Mouse (Mus musculus): ENCODE measurements around the gene Plp2. TPM values are rescaled to one million over a fixed set of nuclear protein-coding genes. Genes with fewer than 3 reads are reported as not detected.

The Plp2 gene
- polyA plus RNA-seq, 1 experiment from 2014 or later: 201 TPM

DNA sequence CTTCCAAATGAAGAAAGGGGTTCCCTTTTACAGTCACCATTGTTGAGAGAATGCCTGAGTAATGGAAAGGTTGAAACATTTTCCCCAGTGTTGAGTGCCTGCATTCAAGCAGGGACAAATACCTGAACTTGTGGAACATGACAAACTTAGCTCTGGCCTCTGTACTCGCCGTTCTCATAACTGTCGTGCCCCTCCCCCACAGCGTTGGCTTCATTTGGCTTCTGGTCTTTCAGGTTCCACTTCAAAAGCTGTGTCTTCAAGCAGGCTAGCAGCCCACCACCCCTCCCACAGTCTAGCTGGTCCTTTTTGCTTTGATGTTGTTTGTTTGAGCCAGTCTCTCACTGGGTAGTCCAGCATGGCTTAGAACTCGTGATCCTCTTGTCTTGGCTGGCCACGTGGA, 1.5 kb upstream of the Plp2 start:
- H3K27me3 ChIP-seq (replicated peaks; ENCODE audit: control insufficient read depth, insufficient read depth, low read length): no peaks in the 10 kb centered on the region
- no peak overlapping the region for H3K4me2 ChIP-seq (ENCODE audit: low read depth, low read length)
- H3K9me3 ChIP-seq (ENCODE audit: control insufficient read depth, low read length): no peaks in the 10 kb centered on the region
- H3K4me1 ChIP-seq (ENCODE audit: control insufficient read depth, insufficient read depth, low read length): no peaks in the 10 kb centered on the region
- ATAC-seq (ENCODE audit: low read depth) (no peak), DNase-seq (ENCODE audit: low spot score) (no peak)
- no peak overlapping the region for H3K4me3 ChIP-seq (ENCODE audit: low read depth, low read length)
- H3K36me3 ChIP-seq (ENCODE audit: control insufficient read depth, insufficient read depth, low read length): no peaks in the 10 kb centered on the region
- WGBS: 60% methylated on average over 6 of the region's 6 CpGs
- no peak overlapping the region for H3K27ac ChIP-seq (replicated peaks; ENCODE audit: low read depth, low read length)
- H3K9ac ChIP-seq (ENCODE audit: low read depth, low read length): no peak overlapping the region

DNA sequence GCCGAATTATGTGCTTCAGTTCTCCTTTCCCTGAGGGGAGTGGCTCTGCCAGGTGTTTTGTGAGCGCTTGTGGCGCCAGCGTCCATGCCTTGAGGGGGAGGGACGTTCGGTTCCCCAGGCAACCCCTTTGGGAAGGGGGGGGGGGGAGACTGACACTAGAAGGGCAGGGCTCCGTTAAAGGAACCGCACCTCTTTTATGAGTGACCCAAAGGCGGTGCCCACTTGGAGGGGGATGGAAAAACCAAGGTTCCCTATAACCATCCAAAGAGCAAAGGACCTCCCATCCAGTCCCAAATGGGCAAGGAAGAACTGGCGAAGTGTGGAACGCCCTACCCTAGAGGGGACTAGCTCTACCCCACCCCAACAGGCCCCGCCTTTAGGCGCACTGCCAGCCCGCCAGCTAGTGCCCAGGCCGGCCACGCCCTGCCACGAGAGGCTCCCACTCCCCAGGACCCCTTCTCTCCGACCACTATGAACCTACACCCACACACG, 754 bp downstream of the Plp2 start:
- Histone ChIP-seq H3K4me3 (ENCODE audit: low read depth, low read length) (peak overlapping the region; percentile 49), H3K27ac (replicated peaks; ENCODE audit: low read depth, low read length) (peak overlapping the region; percentile 67), H3K9me3 (ENCODE audit: control insufficient read depth, low read length) (no peaks in the 10 kb centered on the region), H3K27me3 (replicated peaks; ENCODE audit: control insufficient read depth, insufficient read depth, low read length) (no peaks in the 10 kb centered on the region), H3K4me2 (ENCODE audit: low read depth, low read length) (peak overlapping the region; percentile 55), H3K4me1 (ENCODE audit: control insufficient read depth, insufficient read depth, low read length) (no peaks in the 10 kb centered on the region), H3K9ac (ENCODE audit: low read depth, low read length) (peak overlapping the region; percentile 64), H3K36me3 (ENCODE audit: control insufficient read depth, insufficient read depth, low read length) (peaks cover 11% of the 10 kb centered on the region; the same call in 1 of the 2 replicates)
- ATAC-seq (ENCODE audit: low read depth): peak; percentile 75
- peak; percentile 76 for DNase-seq (ENCODE audit: low spot score)
- 25% methylated on average over 9 of the region's 19 CpGs for WGBS

DNA sequence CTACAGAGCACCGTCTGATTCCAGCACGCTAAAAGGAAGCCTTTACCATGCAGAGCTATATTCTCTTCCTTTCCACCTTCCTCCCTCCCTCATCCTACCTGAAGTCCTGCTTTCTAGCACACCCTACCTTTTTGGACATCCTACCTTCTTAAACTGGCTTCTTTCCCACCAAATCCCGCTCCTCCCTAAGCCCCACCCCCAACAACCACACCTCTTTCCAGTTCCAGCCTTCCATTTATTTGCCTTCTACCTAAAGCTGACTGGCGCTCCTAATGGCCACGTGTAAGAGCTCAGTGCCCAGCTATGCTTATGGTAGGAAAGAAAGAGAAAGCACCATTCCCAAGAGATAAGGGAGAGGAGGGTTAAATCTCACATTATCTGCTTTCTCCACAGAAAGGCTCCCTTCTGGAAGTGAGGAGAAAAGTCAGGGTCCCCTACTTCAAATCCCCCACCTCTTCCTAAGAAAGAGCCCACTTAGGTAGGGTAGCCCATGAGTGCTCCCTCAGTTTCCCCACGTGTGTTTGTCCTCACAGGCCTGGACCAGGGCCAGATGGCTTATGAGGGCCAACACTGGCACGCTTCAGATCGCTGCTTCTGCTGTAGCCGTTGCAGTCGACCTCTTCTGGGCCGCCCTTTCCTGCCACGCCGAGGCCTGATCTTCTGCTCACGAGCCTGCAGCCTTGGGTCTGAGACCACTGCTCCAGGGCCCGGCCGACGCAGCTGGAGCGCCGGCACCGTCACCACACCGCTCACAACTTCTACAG, 5.3 kb downstream of the Plp2 start:
- Histone ChIP-seq H3K27ac (replicated peaks; ENCODE audit: low read depth, low read length) (no peak overlapping the region), H3K9ac (ENCODE audit: low read depth, low read length) (no peak overlapping the region), H3K4me1 (ENCODE audit: control insufficient read depth, insufficient read depth, low read length) (no peaks in the 10 kb centered on the region), H3K9me3 (ENCODE audit: control insufficient read depth, low read length) (no peaks in the 10 kb centered on the region), H3K27me3 (replicated peaks; ENCODE audit: control insufficient read depth, insufficient read depth, low read length) (no peaks in the 10 kb centered on the region), H3K36me3 (ENCODE audit: control insufficient read depth, insufficient read depth, low read length) (peaks cover 11% of the 10 kb centered on the region; the same call in 1 of the 2 replicates), H3K4me3 (ENCODE audit: low read depth, low read length) (no peak overlapping the region), H3K4me2 (ENCODE audit: low read depth, low read length) (no peak overlapping the region)
- ATAC-seq (ENCODE audit: low read depth) (no peak), DNase-seq (ENCODE audit: low spot score) (no peak)
- 82% methylated on average over 21 of the region's 21 CpGs for WGBS

DNA sequence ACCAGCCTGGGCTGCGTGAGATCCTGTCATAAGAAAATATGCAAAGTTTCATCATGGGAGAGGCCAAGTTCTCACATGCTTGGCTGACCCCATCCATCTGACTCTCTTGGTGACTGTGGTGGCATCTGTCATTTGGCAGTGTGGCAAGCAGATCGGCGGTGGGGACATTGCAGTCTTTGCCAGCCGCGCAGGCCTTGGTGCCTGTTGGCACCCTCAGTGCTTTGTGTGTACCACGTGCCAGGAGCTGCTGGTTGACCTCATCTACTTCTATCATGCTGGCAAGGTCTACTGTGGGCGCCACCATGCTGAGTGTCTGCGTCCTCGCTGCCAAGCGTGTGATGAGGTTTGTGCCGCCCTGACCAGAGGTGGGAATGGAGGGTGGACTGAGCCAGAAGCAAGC, 6.4 kb downstream of the Plp2 start:
- Histone ChIP-seq H3K9me3 (ENCODE audit: control insufficient read depth, low read length) (no peaks in the 10 kb centered on the region), H3K4me3 (ENCODE audit: low read depth, low read length) (no peak overlapping the region), H3K27ac (replicated peaks; ENCODE audit: low read depth, low read length) (no peak overlapping the region), H3K27me3 (replicated peaks; ENCODE audit: control insufficient read depth, insufficient read depth, low read length) (no peaks in the 10 kb centered on the region), H3K36me3 (ENCODE audit: control insufficient read depth, insufficient read depth, low read length) (peaks cover 11% of the 10 kb centered on the region; the same call in 1 of the 2 replicates), H3K4me1 (ENCODE audit: control insufficient read depth, insufficient read depth, low read length) (no peaks in the 10 kb centered on the region), H3K4me2 (ENCODE audit: low read depth, low read length) (no peak overlapping the region), H3K9ac (ENCODE audit: low read depth, low read length) (no peak overlapping the region)
- no peak for DNase-seq (ENCODE audit: low spot score)
- ATAC-seq (ENCODE audit: low read depth): no peak
- WGBS: 92% methylated on average over 11 of the region's 11 CpGs

- Histone ChIP-seq H3K4me1 (ENCODE audit: control insufficient read depth, insufficient read depth, low read length) (0 out of 2 replicates have a peak, but pooled peaks cover 2% of the 10 kb centered on the region), H3K27me3 (replicated peaks; ENCODE audit: control insufficient read depth, insufficient read depth, low read length) (no peaks in the 10 kb centered on the region), H3K9me3 (ENCODE audit: control insufficient read depth, low read length) (no peaks in the 10 kb centered on the region), H3K4me2 (ENCODE audit: low read depth, low read length) (no peak overlapping the region), H3K4me3 (ENCODE audit: low read depth, low read length) (no peak overlapping the region), H3K36me3 (ENCODE audit: control insufficient read depth, insufficient read depth, low read length) (peaks cover 11% of the 10 kb centered on the region; the same call in 1 of the 2 replicates), H3K27ac (replicated peaks; ENCODE audit: low read depth, low read length) (no peak overlapping the region), H3K9ac (ENCODE audit: low read depth, low read length) (no peak overlapping the region)
- DNase-seq (ENCODE audit: low spot score) (no peak), ATAC-seq (ENCODE audit: low read depth) (no peak)
- WGBS: 72% methylated on average over 3 of the region's 3 CpGs
Observed at GRCm38 (mm10) chrX:7662936-7663335, 8.3 kb downstream of the Plp2 start.

GRCm38 (mm10) chrX:7661086-7661485, 10.1 kb downstream of the Plp2 start:
- WGBS: 79% methylated on average over 4 of the region's 4 CpGs
- H3K9me3 ChIP-seq (ENCODE audit: control insufficient read depth, low read length): no peaks in the 10 kb centered on the region
- no peak overlapping the region for H3K4me2 ChIP-seq (ENCODE audit: low read depth, low read length)
- H3K4me3 ChIP-seq (ENCODE audit: low read depth, low read length): no peak overlapping the region
- no peak for ATAC-seq (ENCODE audit: low read depth)
- H3K27ac ChIP-seq (replicated peaks; ENCODE audit: low read depth, low read length): no peak overlapping the region
- 0 out of 2 replicates have a peak, but pooled peaks cover 3% of the 10 kb centered on the region for H3K4me1 ChIP-seq (ENCODE audit: control insufficient read depth, insufficient read depth, low read length)
- no peaks in the 10 kb centered on the region for H3K27me3 ChIP-seq (replicated peaks; ENCODE audit: control insufficient read depth, insufficient read depth, low read length)
- 0 out of 2 replicates have a peak, but pooled peaks cover under 1% of the 10 kb centered on the region for H3K36me3 ChIP-seq (ENCODE audit: control insufficient read depth, insufficient read depth, low read length)
- no peak for DNase-seq (ENCODE audit: low spot score)
- no peak overlapping the region for H3K9ac ChIP-seq (ENCODE audit: low read depth, low read length)

DNA sequence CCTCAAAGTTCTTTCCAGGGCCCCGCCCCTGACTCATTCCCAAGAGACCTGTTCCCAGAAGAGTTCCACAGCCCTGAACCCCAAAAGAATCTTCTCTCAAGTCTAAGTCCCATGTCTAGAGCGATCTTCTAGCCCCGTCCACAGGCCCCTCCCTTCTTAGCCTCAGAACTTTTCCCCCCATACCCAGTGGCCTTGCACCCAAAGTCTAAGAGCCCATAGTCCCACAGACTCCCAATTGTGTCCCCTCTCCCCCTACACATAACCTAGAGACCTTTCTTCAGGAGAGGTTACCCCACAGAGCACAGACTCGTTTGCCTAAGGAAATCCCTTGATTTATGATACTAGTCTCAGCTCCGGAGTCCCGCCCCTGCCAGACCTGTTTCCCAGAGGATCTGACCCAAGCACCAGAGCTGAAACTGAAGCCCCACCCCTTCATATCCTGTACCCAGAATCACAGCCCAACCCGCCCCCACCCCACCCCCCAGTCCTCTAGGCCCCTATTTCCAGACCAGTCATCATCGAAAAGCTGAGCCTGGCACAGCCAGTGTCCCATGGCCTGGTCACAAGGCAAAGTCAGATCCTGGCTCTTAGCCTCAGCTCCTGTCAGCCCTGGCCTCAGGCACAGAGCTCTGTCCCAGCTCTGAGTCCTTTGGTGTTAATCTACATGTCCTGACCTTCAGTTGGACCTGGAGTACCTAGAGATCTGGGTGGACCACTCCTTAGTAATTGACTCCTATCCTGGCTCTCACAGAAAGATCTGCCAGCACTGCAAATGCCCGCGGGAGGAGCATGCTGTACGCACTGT, 12.2 kb downstream of the Plp2 start:
- ATAC-seq (ENCODE audit: low read depth) (no peak), DNase-seq (ENCODE audit: low spot score) (no peak)
- no peaks in the 10 kb centered on the region for H3K27me3 ChIP-seq (replicated peaks; ENCODE audit: control insufficient read depth, insufficient read depth, low read length)
- H3K27ac ChIP-seq (replicated peaks; ENCODE audit: low read depth, low read length): no peak overlapping the region; the same call in 1 of the 2 replicates
- whole genome bisulfite sequencing: 53% methylated on average over 10 of the region's 11 CpGs
- H3K4me3 ChIP-seq (ENCODE audit: low read depth, low read length): peak overlapping the region; percentile 48; the same call in 1 of the 2 replicates
- no peaks in the 10 kb centered on the region for H3K9me3 ChIP-seq (ENCODE audit: control insufficient read depth, low read length)
- 0 out of 2 replicates have a peak, but pooled peaks cover 3% of the 10 kb centered on the region for H3K4me1 ChIP-seq (ENCODE audit: control insufficient read depth, insufficient read depth, low read length)
- no peaks in the 10 kb centered on the region for H3K36me3 ChIP-seq (ENCODE audit: control insufficient read depth, insufficient read depth, low read length)
- H3K4me2 ChIP-seq (ENCODE audit: low read depth, low read length): peak overlapping the region; percentile 51
- no peak overlapping the region for H3K9ac ChIP-seq (ENCODE audit: low read depth, low read length)

GRCm38 (mm10) chrX:7658031-7658784, 13.0 kb downstream of the Plp2 start:
- H3K27ac ChIP-seq (replicated peaks; ENCODE audit: low read depth, low read length): peak overlapping the region; percentile 55
- peak overlapping the region; percentile 51 for H3K4me2 ChIP-seq (ENCODE audit: low read depth, low read length)
- peak; percentile 48 for DNase-seq (ENCODE audit: low spot score)
- H3K36me3 ChIP-seq (ENCODE audit: control insufficient read depth, insufficient read depth, low read length): no peaks in the 10 kb centered on the region
- no peaks in the 10 kb centered on the region for H3K27me3 ChIP-seq (replicated peaks; ENCODE audit: control insufficient read depth, insufficient read depth, low read length)
- 0 out of 2 replicates have a peak, but pooled peaks cover 3% of the 10 kb centered on the region for H3K4me1 ChIP-seq (ENCODE audit: control insufficient read depth, insufficient read depth, low read length)
- 30% methylated on average over 15 of the region's 15 CpGs for WGBS
- peak; percentile 83 for ATAC-seq (ENCODE audit: low read depth)
- peak overlapping the region; percentile 68; the same call in 1 of the 2 replicates for H3K9ac ChIP-seq (ENCODE audit: low read depth, low read length)
- H3K4me3 ChIP-seq (ENCODE audit: low read depth, low read length): peak overlapping the region; percentile 48
- H3K9me3 ChIP-seq (ENCODE audit: control insufficient read depth, low read length): no peaks in the 10 kb centered on the region

Measured in embryonic facial prominence, embryonic 14.5 days (tissue).